Mouse (Mus musculus) liver, embryonic 16.5 days (tissue): ENCODE measurements around the gene Reps2. TPM values are rescaled to one million over a fixed set of nuclear protein-coding genes. Genes with fewer than 3 reads are reported as not detected.

Experiments
- ATAC-seq: fragments of 200-750 bp; cut with Nextera tagmentation; 2 replicates; pipeline ENCODE4 v1.8.0; 2017; ENCODE audit warnings: low read depth, mild to moderate bottlenecking, moderate number of reproducible peaks, moderate library complexity
- H3K27ac ChIP-seq: fragments of 300-500 bp; sonication (generic); 2 replicates; pipeline ENCODE4 v1.5.1; 2014; ENCODE audit warnings: mild to moderate bottlenecking, low read length
- H3K27me3 ChIP-seq: fragments of 300-500 bp; sonication (generic); 2 replicates; pipeline ENCODE4 v1.6.1; 2014; ENCODE audit warnings: low read depth, low read length, mixed read lengths; ENCODE audit not compliant: control insufficient read depth, insufficient read depth
- H3K36me3 ChIP-seq: fragments of 300-500 bp; sonication (generic); 2 replicates; pipeline ENCODE4 v1.6.1; 2014; ENCODE audit warnings: mild to moderate bottlenecking; ENCODE audit not compliant: control insufficient read depth, insufficient read depth
- H3K4me1 ChIP-seq: fragments of 300-500 bp; sonication (generic); 2 replicates; pipeline ENCODE4 v1.6.1; 2014; ENCODE audit warnings: low read depth, low read length, mixed read lengths; ENCODE audit not compliant: control insufficient read depth
- H3K4me2 ChIP-seq: fragments of 300-500 bp; sonication (generic); 2 replicates; pipeline ENCODE4 v1.6.1; 2014; ENCODE audit warnings: low read depth, low read length, mixed read lengths
- H3K4me3 ChIP-seq: fragments of 300-500 bp; sonication (generic); 2 replicates; pipeline ENCODE4 v1.5.1; 2014; ENCODE audit warnings: low read depth, mild to moderate bottlenecking, low read length
- H3K9ac ChIP-seq: fragments of 300-500 bp; sonication (generic); 2 replicates; pipeline ENCODE4 v1.6.1; 2014; ENCODE audit warnings: low read depth, low read length
- H3K9me3 ChIP-seq: fragments of 300-500 bp; sonication (generic); replicated peaks from 2 replicates; pipeline ENCODE4 v1.6.1; 2016; ENCODE audit warnings: low read length; ENCODE audit not compliant: control insufficient read depth
- WGBS: fragments of 180-500 bp; shearing (Covaris S2); extraction: QIAGEN DNeasy Blood & Tissue Kit; methylation state at CpG from one replicate; pipeline ENCODE4 v1.1.7; 2014; ENCODE audit not compliant: insufficient replicate concordance; 5-methylcytosine and 5-hydroxymethylcytosine counted together
- polyA plus RNA-seq: library from polyadenylated mRNA; unstranded; fragments of >200 nt; fragmentation: Nextera tagmentation; extraction: Ambion mirVana; gene quantifications from 2 replicates; pipeline ENCODE4 v1.2.1, GENCODE M21; 2015

The Reps2 gene
- polyA plus RNA-seq, 1 experiment from 2014 or later: 0.73 TPM

DNA sequence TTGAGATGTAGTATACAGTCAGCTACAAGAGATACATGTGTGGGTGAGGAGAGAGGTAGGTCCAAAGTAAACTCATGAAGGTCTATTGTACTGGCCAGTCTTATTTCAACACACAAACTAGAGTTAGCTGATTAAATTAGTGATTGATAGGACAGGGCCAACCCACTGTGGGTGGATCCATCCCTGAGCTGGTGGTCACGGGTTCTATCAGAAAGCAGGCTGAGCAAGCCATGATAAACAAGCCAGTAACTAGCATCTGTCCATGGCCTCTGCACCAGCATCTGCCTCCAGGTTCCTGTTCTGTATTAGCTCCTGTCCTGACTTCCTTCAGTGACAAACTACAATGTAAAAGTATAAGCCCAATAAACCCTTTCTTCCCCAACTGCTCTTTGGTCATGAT, 200.1 kb downstream of the Reps2 start:
- WGBS: 35% methylated on average over 1 of the region's 1 CpGs
- no peak overlapping the region for H3K9ac ChIP-seq
- no peak overlapping the region for H3K4me3 ChIP-seq
- no peaks in the 10 kb centered on the region for H3K36me3 ChIP-seq
- H3K27me3 ChIP-seq: no peaks in the 10 kb centered on the region; the same call in 1 of the 2 replicates
- no peak overlapping the region for H3K4me2 ChIP-seq
- no peak overlapping the region for H3K27ac ChIP-seq
- no peaks in the 10 kb centered on the region for H3K9me3 ChIP-seq
- H3K4me1 ChIP-seq: peaks cover 6% of the 10 kb centered on the region
- ATAC-seq: peak; percentile 66

GRCm38 (mm10) chrX:162442970-162443369, 200.5 kb downstream of the Reps2 start:
- H3K9ac ChIP-seq: no peak overlapping the region
- H3K4me2 ChIP-seq: no peak overlapping the region
- H3K27me3 ChIP-seq: no peaks in the 10 kb centered on the region; the same call in 1 of the 2 replicates
- ATAC-seq: peak; percentile 62
- H3K27ac ChIP-seq: no peak overlapping the region
- no peaks in the 10 kb centered on the region for H3K36me3 ChIP-seq
- no peaks in the 10 kb centered on the region for H3K9me3 ChIP-seq
- H3K4me1 ChIP-seq: peaks cover 6% of the 10 kb centered on the region
- WGBS: 36% methylated on average over 1 of the region's 1 CpGs
- H3K4me3 ChIP-seq: no peak overlapping the region

- Histone ChIP-seq H3K27ac (no peak overlapping the region), H3K4me1 (no peaks in the 10 kb centered on the region), H3K4me3 (no peak overlapping the region), H3K27me3 (no peaks in the 10 kb centered on the region; the same call in 1 of the 2 replicates), H3K9me3 (no peaks in the 10 kb centered on the region), H3K36me3 (no peaks in the 10 kb centered on the region), H3K9ac (no peak overlapping the region), H3K4me2 (no peak overlapping the region)
- no peak for ATAC-seq
- WGBS: 50% methylated on average over 5 of the region's 5 CpGs
These were observed 210.5 kb downstream of the Reps2 start for GRCm38 (mm10) chrX:162432776-162433543.

DNA sequence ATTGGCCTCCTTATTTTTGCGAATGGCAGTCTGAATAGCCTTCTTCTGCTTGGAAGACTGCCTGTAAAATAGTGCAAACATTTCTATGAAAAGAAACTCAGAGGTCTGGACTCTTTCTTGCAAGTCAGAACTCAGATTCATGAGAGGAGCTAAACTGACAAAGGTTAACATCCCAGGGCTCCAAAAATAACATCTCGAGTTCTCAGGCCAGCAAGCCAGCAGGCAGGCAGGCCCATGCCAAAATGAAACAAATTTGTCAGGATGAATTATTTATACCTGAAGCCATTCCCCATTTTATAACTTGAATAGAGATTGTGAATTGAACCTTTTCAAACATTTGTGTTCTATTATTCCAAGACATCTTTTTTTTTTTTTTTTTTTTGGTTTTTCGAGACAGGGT, 215.8 kb downstream of the Reps2 start:
- H3K27me3 ChIP-seq: no peaks in the 10 kb centered on the region

GRCm38 (mm10) chrX:162419431-162419830, 224.0 kb downstream of the Reps2 start:
- Histone ChIP-seq H3K4me2 (no peak overlapping the region), H3K27me3 (no peaks in the 10 kb centered on the region)

More for the DNA sequence above, 215.8 kb downstream of the Reps2 start:
- H3K4me1 ChIP-seq: no peaks in the 10 kb centered on the region
- H3K9me3 ChIP-seq: no peaks in the 10 kb centered on the region
- H3K36me3 ChIP-seq: no peaks in the 10 kb centered on the region
- H3K9ac ChIP-seq: no peak overlapping the region
- WGBS: 57% methylated on average over 3 of the region's 3 CpGs
- no peak overlapping the region for H3K4me2 ChIP-seq
- no peak for ATAC-seq
- no peak overlapping the region for H3K4me3 ChIP-seq
- no peak overlapping the region for H3K27ac ChIP-seq

GRCm38 (mm10) chrX:162413124-162413523, 230.3 kb downstream of the Reps2 start:
- H3K4me3 ChIP-seq: no peak overlapping the region
- no peaks in the 10 kb centered on the region for H3K4me1 ChIP-seq
- no peak overlapping the region for H3K4me2 ChIP-seq
- 50% methylated on average over 2 of the region's 2 CpGs for WGBS
- H3K9me3 ChIP-seq: no peaks in the 10 kb centered on the region
- H3K27me3 ChIP-seq: no peaks in the 10 kb centered on the region
- H3K9ac ChIP-seq: no peak overlapping the region
- ATAC-seq: no peak
- no peak overlapping the region for H3K27ac ChIP-seq
- no peaks in the 10 kb centered on the region for H3K36me3 ChIP-seq

More at GRCm38 (mm10) chrX:162419431-162419830, 224.0 kb downstream of the Reps2 start:
- Histone ChIP-seq H3K36me3 (no peaks in the 10 kb centered on the region), H3K4me3 (no peak overlapping the region), H3K9ac (no peak overlapping the region), H3K27ac (no peak overlapping the region), H3K9me3 (no peaks in the 10 kb centered on the region), H3K4me1 (no peaks in the 10 kb centered on the region)
- WGBS: 56% methylated on average over 3 of the region's 3 CpGs
- ATAC-seq: no peak

GRCm38 (mm10) chrX:162407291-162407690, 236.2 kb downstream of the Reps2 start:
- H3K4me3 ChIP-seq: no peak overlapping the region
- H3K4me2 ChIP-seq: no peak overlapping the region
- WGBS: 82% methylated on average over 4 of the region's 4 CpGs
- H3K27ac ChIP-seq: no peak overlapping the region
- no peaks in the 10 kb centered on the region for H3K9me3 ChIP-seq
- no peak for ATAC-seq
- H3K36me3 ChIP-seq: no peaks in the 10 kb centered on the region
- H3K9ac ChIP-seq: no peak overlapping the region
- H3K4me1 ChIP-seq: no peaks in the 10 kb centered on the region
- no peaks in the 10 kb centered on the region for H3K27me3 ChIP-seq

DNA sequence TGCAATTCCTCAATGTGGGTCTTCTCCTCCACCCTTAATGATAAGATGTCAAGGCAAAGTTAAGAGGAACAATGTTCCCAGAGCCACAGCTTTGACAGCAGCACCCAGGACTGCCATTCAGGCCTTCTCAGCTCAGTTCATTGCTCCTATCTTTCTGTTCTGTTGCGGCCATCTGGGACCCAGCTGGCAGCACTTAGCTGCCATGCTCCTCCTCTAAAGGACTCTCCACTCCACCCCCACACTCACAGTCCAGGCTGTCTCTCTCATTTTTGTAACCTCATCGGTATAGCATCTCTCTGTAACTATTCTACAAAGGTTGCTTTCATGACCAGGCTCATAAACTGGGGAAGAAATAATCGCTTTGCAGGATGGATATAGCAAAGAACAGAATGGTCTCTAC, 241.0 kb downstream of the Reps2 start:
- H3K4me1 ChIP-seq: no peaks in the 10 kb centered on the region
- no peak overlapping the region for H3K4me2 ChIP-seq
- 53% methylated on average over 3 of the region's 3 CpGs for WGBS
- H3K36me3 ChIP-seq: no peaks in the 10 kb centered on the region
- no peaks in the 10 kb centered on the region for H3K27me3 ChIP-seq
- H3K27ac ChIP-seq: no peak overlapping the region
- no peak overlapping the region for H3K9ac ChIP-seq
- H3K9me3 ChIP-seq: no peaks in the 10 kb centered on the region
- no peak for ATAC-seq
- no peak overlapping the region for H3K4me3 ChIP-seq

- H3K27ac ChIP-seq: no peak overlapping the region
- 74% methylated on average over 1 of the region's 1 CpGs for WGBS
- H3K4me2 ChIP-seq: no peak overlapping the region
- no peak for ATAC-seq
- H3K9me3 ChIP-seq: no peaks in the 10 kb centered on the region
- H3K27me3 ChIP-seq: no peaks in the 10 kb centered on the region
- no peak overlapping the region for H3K9ac ChIP-seq
- H3K4me3 ChIP-seq: no peak overlapping the region
- no peaks in the 10 kb centered on the region for H3K36me3 ChIP-seq
- no peaks in the 10 kb centered on the region for H3K4me1 ChIP-seq
These were observed 262.7 kb downstream of the Reps2 start for GRCm38 (mm10) chrX:162380730-162381129.
